Mouse (Mus musculus) kidney, postnatal 4 days (tissue): ENCODE data around the gene Slc23a2.

Experiments
- DNase-seq, 2 experiments: peaks; one replicate each; pipeline ENCODE4 v3.0.0; 2021; ENCODE audit warnings: mixed read lengths in 2 of 2

Gene Slc23a2

DNA sequence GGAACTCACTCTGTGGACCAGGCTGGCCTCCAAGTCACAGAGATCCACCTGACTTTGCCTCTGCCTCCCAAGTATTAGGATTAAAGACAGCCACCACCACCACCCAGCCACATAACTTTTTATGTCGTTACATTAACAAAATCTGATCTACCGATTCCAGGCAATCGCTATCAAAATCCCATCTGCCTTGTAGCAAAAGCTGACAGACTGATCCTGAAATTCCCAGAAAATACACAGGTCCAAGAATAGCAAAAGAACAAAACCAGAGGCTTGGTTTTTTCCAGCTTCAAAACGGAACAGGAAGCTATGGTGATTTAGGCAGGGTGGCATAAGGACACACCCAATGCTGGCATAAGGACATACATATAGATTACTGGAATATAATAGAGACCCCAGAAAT is 10.2 kb downstream of the Slc23a2 start:
- no peak for DNase-seq

DNA sequence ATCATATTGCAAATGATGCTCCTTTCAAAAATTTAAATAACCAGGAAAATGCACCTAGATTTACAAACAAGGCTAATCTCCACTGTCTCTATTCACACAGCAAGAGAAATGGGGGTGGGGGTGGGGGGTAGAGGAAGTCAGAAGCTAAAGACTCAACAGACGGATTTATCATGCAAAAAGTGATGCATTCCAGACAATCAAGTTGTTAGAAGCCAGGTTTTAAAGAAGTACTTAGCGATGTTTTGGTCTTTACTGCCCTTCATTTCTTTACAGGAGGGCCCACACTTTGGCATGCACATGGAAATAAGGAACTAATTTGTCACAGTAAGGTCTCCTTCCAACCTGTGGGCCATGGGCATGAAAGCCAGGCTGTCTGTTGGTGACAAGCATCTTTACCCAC is 11.5 kb downstream of the Slc23a2 start:
- no peak for DNase-seq

DNA sequence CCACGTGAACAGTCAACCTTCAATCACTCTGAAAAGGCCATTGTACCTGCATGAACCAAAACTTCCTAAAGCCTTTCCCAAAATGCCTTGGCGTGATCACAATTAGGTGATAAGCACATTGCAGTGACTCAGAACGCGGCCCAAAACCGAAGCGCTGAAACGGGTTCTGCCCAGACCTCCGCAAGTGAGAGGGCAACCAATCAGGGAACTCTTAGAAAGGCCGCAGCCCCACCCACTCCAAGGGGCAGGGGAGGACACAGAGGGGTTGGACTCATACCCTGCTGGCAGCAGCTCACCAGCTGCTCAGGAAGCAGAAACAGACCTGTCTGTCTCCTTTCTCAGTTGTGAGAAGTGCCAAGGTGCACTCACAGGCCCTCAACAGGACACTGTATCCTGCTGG is 13.6 kb downstream of the Slc23a2 start:
- peak; percentile 67 to 77 for DNase-seq

DNA sequence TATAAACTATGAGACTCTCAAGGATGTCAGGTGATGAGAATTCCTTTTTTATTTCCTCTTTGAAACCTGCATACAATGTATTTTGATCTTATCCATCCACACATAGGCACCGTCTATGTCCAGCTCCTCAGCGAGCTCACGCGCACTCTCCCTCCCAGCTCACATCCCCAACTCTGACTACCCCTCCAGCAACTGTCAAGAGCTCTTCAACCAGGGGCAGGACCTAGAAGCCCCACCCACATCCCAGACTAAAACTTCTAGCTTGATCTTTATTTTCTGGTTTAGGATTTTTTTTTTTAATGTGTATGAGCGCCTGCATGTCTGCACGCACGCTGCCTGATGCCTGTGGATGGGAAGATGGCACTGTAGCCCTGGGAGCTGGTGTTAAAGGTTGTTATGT is 14.9 kb downstream of the Slc23a2 start:
- no peak for DNase-seq

DNA sequence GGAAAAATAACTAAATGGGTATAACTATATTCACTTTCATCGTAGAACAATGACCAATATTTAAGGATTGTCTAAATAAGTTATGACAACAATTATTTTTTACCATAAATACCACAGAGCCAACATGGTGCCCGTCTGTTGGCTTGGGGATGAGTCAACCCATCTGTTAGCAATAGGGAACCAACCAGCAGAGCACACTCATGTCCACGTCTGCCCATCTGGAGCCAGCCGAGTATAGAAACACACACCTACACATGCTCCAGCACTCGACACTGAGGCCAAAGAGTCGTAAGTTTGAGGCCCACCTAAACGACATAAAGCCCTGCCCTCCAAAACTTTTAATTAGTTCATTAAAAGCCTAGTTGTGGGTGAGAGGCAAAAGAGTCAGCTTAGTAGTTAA is 15.7 kb downstream of the Slc23a2 start:
- no peak for DNase-seq

DNA sequence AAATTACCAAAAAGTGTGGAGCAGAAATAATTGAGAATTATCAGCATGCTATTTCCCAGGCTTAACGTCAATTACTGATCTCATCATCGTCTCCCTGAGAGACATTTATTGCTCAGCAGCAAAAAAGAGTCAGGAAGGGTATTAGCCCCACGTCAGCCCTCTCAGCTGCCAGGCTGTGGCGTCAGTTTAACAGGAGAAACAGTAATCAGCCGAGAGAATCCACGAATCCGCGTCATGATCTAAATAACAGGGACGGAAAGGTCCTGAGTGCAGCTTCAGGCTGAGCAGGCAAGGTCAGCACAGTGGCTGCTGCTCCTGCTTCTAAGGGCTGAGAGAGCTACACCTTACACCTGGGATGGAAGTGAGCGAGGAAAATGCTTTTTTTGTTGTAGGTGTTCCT is 17.0 kb downstream of the Slc23a2 start:
- DNase-seq = no peak

DNA sequence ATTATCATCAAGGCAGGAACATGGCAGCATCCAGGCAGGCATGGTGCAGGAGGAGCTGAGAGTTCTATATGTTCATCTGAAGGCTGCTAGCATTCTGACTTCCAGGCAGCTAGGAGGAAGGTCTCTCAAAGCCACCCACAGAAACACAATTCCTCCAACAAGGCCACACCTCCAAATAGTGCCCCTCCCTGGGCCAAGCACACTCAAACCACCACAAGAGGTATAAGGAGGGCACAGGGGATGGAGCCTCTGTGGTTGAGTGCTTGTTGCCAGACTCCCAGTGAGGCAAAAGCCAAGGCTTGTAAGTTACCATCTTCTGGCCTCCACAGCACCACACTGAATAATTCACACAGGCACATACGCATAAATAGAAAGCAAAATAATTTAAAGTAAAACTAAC is 18.6 kb downstream of the Slc23a2 start:
- DNase-seq = no peak

DNA sequence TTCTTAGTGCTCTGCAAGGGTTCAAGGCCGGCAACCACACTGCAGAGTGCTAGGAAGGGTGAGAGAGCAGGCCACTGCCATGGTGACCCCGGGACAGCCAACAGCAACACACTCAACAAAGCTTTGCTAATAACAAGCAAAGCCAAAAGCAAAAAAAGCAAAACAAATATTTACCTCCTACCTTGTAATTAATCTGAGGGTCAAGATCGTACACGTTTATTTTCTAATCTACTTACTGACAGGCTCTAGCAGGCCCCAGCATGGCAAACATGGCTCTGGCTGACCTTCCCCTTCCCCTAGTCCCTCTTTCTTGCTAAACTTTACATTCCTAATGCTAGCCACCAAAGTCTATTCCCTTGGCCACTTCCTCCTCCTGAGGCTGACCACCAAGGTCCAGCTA is 21.8 kb downstream of the Slc23a2 start:
- DNase-seq = no peak

DNA sequence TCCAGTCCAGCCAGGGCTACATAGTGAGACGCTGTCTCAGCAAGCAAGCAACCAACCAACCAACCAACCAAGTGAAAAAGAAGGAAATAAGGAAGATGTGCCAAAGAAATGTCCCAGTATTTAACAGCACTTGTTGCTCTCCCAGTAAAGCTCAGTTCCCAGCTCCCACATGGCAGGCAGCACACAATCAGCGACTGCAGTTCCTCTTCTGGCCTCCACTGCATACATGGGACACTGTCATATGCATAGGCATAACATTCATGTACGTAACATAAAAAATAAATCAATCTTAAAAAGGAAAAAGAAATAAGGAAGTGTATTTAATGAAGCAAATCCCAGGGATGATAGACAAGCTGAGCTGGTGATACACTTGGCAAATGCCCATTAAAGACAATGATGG is 23.9 kb downstream of the Slc23a2 start:
- DNase-seq = no peak

DNA sequence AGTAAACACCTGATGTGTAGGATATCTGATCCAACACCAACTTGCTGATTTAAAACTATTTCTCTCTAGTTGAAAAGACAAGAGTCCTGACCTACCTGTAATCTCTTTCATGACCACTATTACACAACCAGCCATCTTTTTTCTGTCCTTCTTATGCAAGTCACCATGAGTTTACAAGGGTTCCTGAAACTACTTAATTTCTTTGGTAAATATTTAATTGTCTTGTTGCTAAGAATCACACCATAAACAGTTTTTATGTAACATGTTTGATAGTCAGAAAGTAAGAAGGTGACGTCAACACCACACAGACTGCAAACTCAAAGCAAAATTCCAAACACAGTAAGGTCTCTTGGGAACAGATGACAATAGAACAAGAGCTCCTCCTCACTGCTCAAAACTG is 26.3 kb downstream of the Slc23a2 start:
- DNase-seq = no peak

DNA sequence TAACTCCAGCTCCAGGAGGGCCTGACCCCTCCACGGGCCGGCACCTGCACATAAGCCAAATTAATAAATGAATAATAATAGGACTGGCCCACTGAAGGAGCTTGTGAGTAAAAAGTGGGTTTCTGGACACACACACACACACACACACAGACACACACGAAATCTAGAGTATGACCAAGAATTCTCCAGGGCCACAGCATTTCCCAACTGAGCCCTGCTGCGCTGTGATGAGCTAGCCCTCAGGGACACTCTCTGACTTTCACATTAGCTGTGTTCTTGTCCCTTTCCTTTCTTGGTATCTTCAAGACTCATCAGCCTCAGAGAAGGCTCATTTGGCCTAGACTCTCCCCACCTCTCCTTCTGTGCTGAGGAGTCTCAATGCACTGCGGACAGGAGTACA is 29.0 kb downstream of the Slc23a2 start:
- DNase-seq = no peak

DNA sequence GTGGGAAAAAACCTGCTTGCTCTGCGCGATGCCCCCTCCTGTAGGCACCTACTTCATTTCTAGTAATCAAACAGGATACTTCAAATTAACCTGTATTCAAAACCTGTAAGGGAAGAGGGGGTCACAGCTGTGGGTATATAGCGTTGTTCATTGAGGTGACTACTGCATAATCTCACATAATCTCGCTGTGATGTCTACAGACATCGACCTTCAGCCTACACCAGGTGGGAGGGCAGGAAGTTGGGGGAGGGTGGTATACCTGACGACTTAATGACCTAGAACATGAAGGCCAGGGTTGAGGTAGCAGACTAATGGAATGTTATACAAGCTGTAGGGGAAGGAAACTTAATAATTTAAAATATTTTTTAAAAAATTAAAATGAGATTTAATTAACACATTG is 29.6 kb downstream of the Slc23a2 start:
- DNase-seq = peak in 1 of 2 experiments; percentile 22

DNA sequence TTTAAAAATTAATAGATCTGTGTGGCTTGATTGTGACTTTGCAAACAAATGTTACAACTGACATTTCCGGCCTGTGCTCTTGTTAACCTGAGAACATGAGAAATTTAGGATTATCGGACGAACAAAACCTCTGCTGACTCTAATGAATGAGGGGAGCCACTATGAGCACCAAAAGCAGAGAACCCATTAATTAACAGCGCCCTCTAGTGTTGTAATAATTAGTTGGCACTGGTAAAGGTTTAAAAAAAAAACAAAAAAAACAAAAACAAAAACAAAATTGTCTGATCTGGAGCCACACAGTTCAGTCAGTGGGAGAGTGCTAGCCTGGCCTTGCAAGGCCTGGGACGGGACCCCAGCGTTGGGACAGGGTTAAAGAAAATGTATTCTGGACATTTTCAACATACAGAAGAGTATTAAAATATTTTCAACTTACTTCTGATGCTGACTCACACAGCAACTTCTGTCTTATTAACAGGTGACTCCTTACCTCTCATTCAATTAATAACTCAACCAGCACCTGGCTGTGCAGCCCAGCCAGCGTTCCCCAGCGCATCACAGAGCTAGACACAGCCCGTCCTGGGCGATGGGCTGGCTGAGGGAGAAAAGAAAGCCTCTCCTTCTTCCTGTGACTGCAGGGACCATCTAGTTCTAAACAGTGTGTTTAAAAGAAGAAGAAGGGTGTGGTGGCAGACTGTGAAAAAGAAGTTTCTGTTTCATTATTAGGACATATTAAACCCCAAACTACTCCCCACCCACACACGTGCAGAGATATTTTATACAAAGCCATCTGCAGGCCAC is 30.7 kb downstream of the Slc23a2 start:
- DNase-seq = peak in 1 of 2 experiments; percentile 33

DNA sequence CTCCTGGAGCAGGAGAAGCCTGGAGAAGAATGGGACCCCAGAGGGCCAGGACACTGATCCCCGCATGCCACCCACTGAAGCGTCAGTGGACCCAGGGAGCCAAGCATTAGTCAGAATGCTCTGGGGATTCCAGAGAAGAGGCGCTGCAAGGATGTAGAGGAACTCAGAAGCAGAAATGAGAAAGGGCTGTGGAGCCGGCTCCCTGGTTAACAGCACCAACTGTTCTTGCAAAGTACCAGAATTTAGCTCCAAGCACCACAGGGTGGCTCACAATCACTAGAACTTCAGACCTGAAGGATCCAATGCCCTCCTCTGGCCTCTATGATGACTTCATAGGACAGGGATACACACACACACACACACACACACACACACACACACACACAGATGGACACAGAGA is 32.6 kb downstream of the Slc23a2 start:
- no peak for DNase-seq

DNA sequence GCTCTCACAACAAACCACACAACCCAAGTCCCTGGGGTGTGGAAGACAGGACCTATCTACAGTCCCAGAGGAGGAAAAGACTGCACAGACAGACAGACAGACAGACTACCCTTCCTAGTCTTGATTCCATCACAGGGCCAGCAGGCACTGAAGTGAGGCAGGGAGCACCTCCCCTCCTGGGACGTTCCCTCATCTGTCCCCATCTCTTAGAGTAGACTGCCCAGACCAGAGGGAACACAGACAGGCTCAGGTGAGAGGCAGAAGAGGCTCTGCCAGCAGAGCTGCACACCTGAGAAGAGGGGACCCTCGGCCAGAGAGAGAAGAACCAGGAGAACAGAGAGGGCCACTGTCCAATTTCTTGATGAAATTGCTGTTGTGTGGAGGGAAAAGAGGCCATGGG is 33.0 kb downstream of the Slc23a2 start:
- DNase-seq = no peak

DNA sequence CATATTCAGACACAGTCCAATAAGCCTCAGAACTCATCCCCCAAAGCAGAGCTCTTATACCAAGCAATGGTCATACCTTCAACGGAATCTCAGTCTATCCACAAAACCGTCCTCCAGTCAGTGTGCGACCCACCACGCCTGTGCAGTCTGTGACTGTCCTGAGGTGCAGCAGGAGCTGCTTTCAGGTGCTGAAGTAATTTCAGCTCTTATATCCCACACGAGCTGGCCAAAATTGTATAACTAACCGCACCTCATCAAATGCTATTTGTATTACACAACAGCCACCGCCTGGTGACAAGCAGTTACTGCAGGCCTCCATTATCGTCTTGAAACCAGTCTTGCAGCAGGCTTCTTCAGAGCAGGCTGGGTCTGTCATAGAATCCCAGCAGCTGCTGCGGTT is 33.6 kb downstream of the Slc23a2 start:
- peak; percentile 72 to 82 for DNase-seq

DNA sequence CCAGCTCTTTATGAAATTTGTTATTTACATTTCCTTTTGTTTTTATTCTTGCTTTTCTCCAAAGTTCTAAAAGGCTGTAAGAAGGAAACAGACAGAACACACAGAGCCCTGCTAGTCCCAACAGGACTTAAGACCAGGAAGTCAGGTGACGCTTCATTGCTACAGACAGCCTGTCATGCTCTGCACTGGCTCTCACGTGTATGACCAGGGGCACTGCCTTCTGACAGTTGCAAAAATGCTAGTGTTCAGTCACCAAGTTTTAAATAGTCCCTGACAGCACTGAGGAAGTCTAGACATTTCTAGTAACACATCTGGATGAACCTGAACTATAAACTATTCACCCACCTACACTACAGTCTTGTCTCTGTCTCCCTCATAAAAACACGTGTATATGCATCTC is 34.2 kb downstream of the Slc23a2 start:
- DNase-seq = no peak

DNA sequence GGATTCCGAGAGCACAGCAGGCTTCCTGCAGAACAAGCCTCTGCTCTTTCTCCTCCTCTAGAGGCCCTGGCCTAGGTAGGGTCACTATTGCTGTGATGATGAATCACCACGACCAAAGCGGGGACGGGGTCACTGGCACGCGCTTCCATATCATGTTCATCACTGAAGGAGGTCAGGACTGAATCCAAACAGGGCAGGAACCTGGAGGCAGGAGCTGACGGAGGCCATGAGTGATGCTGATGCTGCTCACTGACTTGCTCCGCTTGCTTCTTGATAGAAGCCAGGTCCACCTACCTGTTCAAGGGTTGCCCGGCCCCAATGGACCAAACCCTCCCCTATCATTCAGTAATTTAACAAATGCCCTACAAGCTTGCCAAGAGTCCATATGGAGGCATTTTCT is 35.9 kb downstream of the Slc23a2 start:
- DNase-seq = no peak

DNA sequence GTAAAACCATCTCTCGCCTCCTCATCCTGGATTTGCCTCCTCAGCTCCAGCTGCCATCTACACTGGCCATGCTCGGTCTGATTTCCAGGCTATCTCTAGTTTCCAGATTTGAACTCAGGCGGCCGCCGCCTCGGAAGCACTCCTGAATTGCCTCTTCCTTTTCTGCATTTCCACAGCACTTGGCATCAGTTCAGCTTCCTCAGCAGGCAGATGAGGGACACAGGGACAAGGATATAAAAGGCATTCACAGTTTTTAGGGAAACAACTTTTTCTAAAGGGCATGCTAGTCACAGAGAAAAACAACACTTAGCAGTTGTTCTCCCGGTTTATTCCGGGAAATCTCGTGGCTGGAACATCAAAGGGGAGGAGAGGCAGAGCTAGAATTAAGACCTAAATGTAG is 37.3 kb downstream of the Slc23a2 start:
- DNase-seq = peak in 1 of 2 experiments; percentile 42

DNA sequence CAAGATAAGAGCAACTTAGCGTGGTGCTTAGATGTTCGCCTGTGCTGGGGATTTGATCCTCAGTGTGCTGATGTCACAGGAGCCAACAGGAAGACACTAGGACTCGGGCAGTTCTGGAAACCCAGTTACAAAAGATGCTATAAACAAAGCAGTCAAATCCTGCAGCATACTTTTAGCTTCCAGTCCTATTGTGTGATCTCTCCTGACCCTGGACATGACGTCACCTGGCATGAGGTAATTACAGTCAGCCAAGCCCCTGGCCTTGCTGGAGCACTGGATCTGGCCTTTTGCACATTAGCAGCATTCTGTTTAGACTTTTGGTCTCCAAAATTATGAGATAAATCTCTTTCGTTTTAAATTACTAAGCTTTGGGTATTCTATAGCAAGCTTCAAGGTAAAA is 38.8 kb downstream of the Slc23a2 start:
- DNase-seq = peak in 1 of 2 experiments; percentile 26

DNA sequence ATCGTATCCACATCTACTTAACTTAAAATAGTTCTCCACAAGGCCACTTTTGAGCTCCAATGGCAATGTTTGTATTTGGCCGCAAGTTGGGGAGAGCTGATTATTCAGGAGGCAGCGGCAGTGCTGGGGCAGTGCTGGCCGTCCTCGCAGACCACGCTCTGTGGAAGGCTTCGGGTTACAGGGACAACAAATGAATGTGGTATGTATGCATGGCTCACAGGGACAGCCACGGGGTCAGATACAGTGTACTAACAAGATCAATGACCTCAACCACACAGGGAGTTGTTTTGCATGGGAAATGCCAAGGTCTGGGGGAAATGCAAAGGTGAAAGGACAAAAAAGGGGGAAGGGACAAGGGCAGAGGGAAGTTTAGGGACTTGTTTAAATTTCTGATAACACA is 41.6 kb downstream of the Slc23a2 start:
- DNase-seq = peak in 1 of 2 experiments; percentile 54

DNA sequence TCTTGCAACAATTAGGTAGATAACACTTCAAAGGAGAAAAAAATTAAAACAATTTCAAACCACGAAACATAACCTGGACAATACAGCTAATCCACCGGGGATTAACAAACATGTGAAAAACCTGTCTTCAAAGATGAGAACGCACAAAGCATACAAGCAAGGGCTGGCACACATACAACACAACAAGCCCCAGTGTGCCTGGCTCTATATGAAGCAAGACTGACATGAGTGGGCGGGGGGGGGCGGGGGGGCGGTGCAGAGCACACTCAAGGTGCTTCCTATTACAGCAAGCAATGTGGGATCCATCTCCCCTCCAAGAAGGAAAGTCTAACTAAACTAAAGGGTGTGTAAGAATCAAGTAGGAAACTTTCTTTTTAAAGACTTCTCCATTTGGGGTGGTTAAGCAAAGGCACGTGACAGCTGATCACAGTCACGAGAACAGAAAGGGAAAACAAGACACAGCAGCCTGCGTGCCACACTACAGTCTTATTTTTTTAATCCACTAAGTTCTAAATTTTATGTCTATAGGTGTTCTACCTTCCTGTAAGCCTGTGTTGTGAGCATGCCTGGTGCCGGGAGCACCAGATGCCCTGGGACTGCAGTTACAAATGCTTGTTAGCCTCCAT is 42.3 kb downstream of the Slc23a2 start:
- peak in 1 of 2 experiments; percentile 15 for DNase-seq

DNA sequence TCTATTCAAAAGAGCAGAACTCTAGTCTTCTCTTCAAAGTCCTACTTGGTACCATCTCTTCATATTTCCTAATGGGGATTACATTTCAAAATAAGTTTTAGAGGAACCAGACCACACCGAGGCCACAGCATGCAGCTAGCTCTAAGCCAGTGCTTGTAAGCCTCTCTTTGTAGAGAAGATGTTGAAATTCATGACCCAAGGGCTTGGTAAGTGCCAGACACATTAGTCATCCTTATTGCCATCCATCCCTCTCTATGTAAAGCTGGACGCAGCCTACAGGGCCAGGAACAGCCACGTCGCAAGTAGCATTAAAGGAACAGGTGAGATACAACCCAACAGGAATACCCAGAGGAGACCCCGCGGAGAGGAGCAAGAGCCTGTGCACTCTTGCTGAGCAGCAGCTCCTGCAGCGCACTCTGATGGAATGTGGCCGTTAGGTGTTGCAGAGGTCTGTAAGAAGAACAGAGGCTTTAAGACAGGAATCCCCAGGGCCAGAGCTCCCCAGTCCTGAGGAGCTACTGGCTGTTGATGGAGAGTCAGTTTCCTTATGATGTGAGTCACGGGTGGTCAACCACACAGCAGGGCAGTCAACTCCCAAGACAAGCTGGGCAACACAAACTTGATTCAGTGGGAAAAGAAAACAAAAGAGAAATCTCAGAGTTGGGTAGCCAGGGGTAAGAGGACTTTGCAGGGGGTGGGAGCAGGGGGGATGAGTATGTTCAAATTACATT is 45.8 kb downstream of the Slc23a2 start:
- DNase-seq = peak in 1 of 2 experiments; percentile 16

DNA sequence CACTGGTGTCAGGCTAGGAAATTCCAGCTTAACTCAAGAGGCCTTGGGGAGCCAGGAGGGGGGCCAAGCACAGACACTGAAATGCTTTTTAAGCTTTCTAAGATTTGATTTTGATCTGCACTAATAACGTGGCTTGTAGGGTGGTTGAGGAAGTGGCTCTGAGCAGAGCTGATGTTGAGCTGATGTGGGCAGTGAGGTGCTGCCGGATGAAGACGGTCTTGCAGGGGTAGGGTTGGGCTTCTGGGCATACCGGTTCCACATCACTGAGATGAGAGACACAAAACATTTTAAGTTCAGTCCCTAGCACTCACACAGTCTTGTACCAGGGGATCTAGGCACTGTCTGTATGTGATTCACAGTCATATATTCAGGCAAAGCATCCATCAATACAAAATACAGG is 46.5 kb downstream of the Slc23a2 start:
- no peak for DNase-seq
